Mouse (Mus musculus): ENCODE results near the gene Spg7. TPM values are rescaled to one million over a fixed set of nuclear protein-coding genes. Genes with fewer than 3 reads are reported as not detected.

Spg7 gene
- polyA plus RNA-seq (2015; fragmentation: Nextera tagmentation; extraction: Ambion mirVana), result 44.5 and 46.9 TPM in 2 replicates

GRCm38 (mm10) chr8:123062721-123063120 is at the start of gene Spg7:
Gene Spg7, plus strand, starts transcription at chr8:123062942.

DNA sequence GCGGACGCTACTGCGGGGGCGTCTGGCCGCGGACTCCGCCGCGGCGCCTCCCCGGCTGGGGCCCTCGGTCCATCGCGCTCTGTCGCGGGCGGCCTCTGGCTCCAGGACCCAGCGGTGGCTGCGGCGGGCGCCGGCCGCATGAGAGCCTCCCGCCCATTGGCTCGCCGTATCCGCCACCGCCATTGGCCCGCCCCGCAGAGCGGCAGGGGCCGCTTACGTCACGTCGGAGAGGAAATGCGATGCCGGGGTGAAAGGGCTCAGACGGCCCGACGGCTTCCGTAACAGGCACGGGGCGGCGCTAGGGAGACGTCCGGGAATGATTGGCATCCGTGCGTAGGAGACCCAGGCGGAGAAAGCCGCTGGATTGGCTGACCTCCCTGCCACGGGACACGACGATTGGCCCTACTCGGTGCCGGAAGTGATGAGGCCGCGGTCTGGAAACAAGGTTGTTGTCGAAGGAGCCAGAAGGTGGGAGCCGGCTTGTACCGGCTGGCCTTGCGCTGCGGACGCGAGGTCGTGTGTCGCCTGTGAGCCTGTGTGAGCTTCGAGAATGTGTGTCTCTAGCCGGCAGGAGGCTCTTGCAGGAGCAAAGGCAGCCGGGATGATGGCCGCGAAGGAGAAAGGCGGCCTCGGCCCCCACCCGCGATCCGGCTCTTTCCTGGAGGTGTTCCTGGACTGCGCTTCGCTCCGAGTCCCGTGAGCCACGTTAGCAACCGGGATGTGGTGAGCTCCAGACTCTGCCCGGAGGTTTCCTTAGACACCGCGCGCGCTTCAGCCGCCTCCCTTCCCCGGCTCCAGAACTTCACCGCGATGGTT is 20.4 kb upstream of the Spg7 start, which contains the start of gene Ankrd11:
TSS of gene Ankrd11 (minus strand) at position 120 of the 816 bp plus-strand sequence.

DNA sequence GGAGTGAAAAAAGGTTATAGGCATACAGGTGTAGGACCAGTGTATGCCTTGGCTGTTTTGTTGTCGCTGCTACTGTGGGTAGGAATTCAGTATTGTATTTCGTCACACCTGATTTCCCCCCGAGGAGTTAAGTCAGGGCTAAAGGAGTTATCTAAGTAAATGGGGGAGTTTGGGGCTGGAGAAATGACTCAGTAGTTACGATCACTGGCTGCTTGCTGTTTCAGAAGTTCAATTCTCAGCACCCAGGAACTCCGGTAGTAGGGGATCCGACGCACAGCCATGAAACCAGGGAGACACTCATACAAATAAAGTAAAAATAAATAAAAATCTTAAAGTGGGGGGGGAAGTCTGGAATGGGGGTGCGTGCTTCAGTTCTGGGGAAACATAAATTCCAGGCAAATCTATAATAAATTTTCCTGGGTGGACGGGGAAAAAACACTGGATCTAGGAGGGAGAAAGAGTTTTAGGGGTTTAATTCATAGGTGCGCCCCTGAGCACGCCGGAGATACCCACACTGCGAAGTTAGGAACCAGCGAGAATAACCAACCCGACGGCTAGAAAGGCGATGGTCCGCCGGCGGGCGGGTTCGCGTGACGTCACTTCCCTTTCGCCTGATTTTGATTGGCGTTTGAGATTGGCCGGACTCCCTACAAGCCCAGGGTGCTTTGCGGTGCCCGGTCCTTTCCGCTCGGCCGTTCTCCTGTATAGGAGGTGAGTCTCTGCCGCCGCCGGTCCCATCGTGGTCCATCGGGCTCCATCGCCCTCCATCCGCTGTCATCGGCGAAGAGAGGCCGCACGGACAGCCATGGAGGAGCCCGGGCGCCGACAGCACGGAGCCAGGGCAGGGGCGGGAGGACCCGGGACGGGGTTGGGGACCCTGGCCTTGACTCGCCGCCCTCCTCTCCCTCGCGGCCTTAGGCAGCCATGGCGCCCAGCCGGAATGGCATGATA is 39.3 kb downstream of the Spg7 start, which contains the start of gene Rpl13:
TSS of gene Rpl13 (plus strand) at position 616 of the 951 bp plus-strand sequence.

GRCm38 (mm10) chr8:123117127-123117731 is 54.5 kb downstream of the Spg7 start, which contains the start of gene Cpne7:
Gene Cpne7, plus strand, starts transcription at chr8:123117374.

Small RNA genes within 50 kb of the gene (microRNA-seq; reads per million reads assigned to microRNA genes)
- gene Mir7079 (0 to 0.10 reads per million in 2 experiments), gene Mir7080 (0.10 to 0.42 reads per million in 2 experiments)

Other genes with a start within 250 kb of the Spg7 start
- gene Cdh15, start 215.0 kb upstream of the Spg7 start, polyA plus RNA-seq (2015; fragmentation: Nextera tagmentation; extraction: Ambion mirVana), result 55.4 and 60.2 TPM in 2 replicates
- 32.8 and 35.7 TPM in 2 replicates for gene Ankrd11, start 20.7 kb upstream of the Spg7 start, polyA plus RNA-seq (2015; fragmentation: Nextera tagmentation; extraction: Ambion mirVana)
- 1,136 and 1,218 TPM in 2 replicates for gene Rpl13, start 39.4 kb downstream of the Spg7 start, polyA plus RNA-seq (2015; fragmentation: Nextera tagmentation; extraction: Ambion mirVana)
- gene Cpne7, start 54.4 kb downstream of the Spg7 start, polyA plus RNA-seq (2015; fragmentation: Nextera tagmentation; extraction: Ambion mirVana), result 0.89 and 1.0 TPM in 2 replicates
- gene Sult5a1, start 95.4 kb downstream of the Spg7 start, polyA plus RNA-seq (2015; fragmentation: Nextera tagmentation; extraction: Ambion mirVana), result 13.2 and 13.3 TPM in 2 replicates
- gene Dpep1, start 123.3 kb downstream of the Spg7 start, polyA plus RNA-seq (2015; fragmentation: Nextera tagmentation; extraction: Ambion mirVana), result 14.2 and 14.8 TPM in 2 replicates
- 76.6 and 84.8 TPM in 2 replicates for gene Chmp1a, start 149.8 kb downstream of the Spg7 start, polyA plus RNA-seq (2015; fragmentation: Nextera tagmentation; extraction: Ambion mirVana)
- gene Spata33, start 149.9 kb downstream of the Spg7 start, polyA plus RNA-seq (2015; fragmentation: Nextera tagmentation; extraction: Ambion mirVana), result 1.2 and 1.4 TPM in 2 replicates
- gene Cdk10, start 161.9 kb downstream of the Spg7 start, polyA plus RNA-seq (2015; fragmentation: Nextera tagmentation; extraction: Ambion mirVana), result 11.7 and 13.6 TPM in 2 replicates
- 1.3 and 1.6 TPM in 2 replicates for gene Spata2l, start 173.3 kb downstream of the Spg7 start, polyA plus RNA-seq (2015; fragmentation: Nextera tagmentation; extraction: Ambion mirVana)
- 8.6 and 9.3 TPM in 2 replicates for gene Zfp276, start 191.3 kb downstream of the Spg7 start, polyA plus RNA-seq (2015; fragmentation: Nextera tagmentation; extraction: Ambion mirVana)
- gene Vps9d1, start 191.4 kb downstream of the Spg7 start, polyA plus RNA-seq (2015; fragmentation: Nextera tagmentation; extraction: Ambion mirVana), result 11.8 and 13.8 TPM in 2 replicates